Mouse (Mus musculus): ENCODE results near the gene Mau2. TPM values are rescaled to one million over a fixed set of nuclear protein-coding genes. Genes with fewer than 3 reads are reported as not detected.
A peak's percentile ranks its signal among the peaks of the same experiment; 100 is the strongest.
"Not testable (repeated sequence)": the region's sequence is repeated elsewhere in the genome, so short reads cannot be mapped to it uniquely, and the experiment has no call there.

Mau2 gene
- total and polyA plus RNA-seq, 3 experiments: 30.1 to 33.2 (median 32.6) TPM

- peak within 1 kb of the TSS; percentile 92 for H3K27ac ChIP-seq
- peak within 1 kb of the TSS; percentile 79 for H3K9ac ChIP-seq (ENCODE audit: low read depth, low read length)
- H3K4me3 ChIP-seq: peak within 1 kb of the TSS; percentile 96
- intact Hi-C loops (cut with DNase I): loop anchor here (2.0 to 5.0 kb wide), 3 partner anchors 21 to 136 kb away; partner anchors contain the start of genes Ndufa13, Nr2c2ap, Tssk6 and Yjefn3
- H3K27me3 ChIP-seq (ENCODE audit: control insufficient read depth, insufficient read depth, low read length): no peaks in the 10 kb centered on the region
- peak; percentile 100 for DNase-seq
- H3K36me3 ChIP-seq (ENCODE audit: control insufficient read depth, insufficient read depth, low read length): no peaks in the 10 kb centered on the region; the same call in 1 of the 2 replicates
- under 1% methylated on average over 85 of the region's 87 CpGs for WGBS
- TF ChIP-seq CTCF (IDR thresholded peaks at IDR 0.05): peak; percentile 34
- TF ChIP-seq EP300 (IDR thresholded peaks at IDR 0.05; ENCODE audit: insufficient read depth, low read depth, low read length): no peak
- TF ChIP-seq POLR2A (IDR thresholded peaks at IDR 0.05; ENCODE audit: insufficient read depth, low read depth, low read length): peak; percentile 26
- H3K4me1 ChIP-seq (ENCODE audit: control insufficient read depth, insufficient read depth, low read length): no peaks in the 10 kb centered on the region; the same call in 1 of the 2 replicates
- H3K79me2 ChIP-seq (replicated peaks; ENCODE audit: control insufficient read depth, insufficient read depth, low read length): 0 out of 2 replicates have a peak, but pooled peaks cover 1% of the 10 kb centered on the region
These were observed 46.6 kb downstream of the Mau2 start, which contains the start of gene Gatad2a for GRCm38 (mm10) chr8:69995776-69996588. Gatad2a (minus strand) TSS chr8:69996384.

DNA sequence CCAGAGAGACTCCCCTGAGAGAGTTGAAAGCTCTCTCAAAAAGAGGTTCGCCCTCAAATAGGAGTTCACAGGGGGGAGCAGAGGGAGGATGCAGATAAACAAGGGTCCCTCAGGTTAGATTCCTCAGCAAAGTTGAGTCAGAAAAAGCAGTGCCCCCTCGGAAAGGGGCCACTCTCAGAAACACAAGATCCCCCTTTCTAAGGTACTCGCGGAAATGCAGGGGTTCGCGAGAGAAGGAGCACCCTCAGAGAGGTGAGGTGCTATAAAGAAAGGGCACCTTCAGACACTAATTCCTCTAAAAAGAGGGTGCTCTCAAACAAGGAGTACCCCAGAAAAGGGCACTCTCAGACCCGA, 47.1 kb downstream of the Mau2 start:
- Histone ChIP-seq H3K4me1 (ENCODE audit: control insufficient read depth, insufficient read depth, low read length) (no peaks in the 10 kb centered on the region; the same call in 1 of the 2 replicates), H3K9ac (ENCODE audit: low read depth, low read length) (peak overlapping the region; percentile 79), H3K27me3 (ENCODE audit: control insufficient read depth, insufficient read depth, low read length) (no peaks in the 10 kb centered on the region), H3K79me2 (replicated peaks; ENCODE audit: control insufficient read depth, insufficient read depth, low read length) (0 out of 2 replicates have a peak, but pooled peaks cover 1% of the 10 kb centered on the region), H3K27ac (peak overlapping the region; percentile 81), H3K36me3 (ENCODE audit: control insufficient read depth, insufficient read depth, low read length) (no peaks in the 10 kb centered on the region; the same call in 1 of the 2 replicates), H3K4me3 (peak overlapping the region; percentile 96)
- intact Hi-C loops (cut with DNase I): loop anchor here (2.0 to 5.0 kb wide), 3 partner anchors 21 to 137 kb away; partner anchors contain the start of genes Ndufa13, Nr2c2ap, Tssk6 and Yjefn3
- TF ChIP-seq CTCF (IDR thresholded peaks at IDR 0.05): no peak
- no peak for TF ChIP-seq EP300 (IDR thresholded peaks at IDR 0.05; ENCODE audit: insufficient read depth, low read depth, low read length)
- no peak for TF ChIP-seq POLR2A (IDR thresholded peaks at IDR 0.05; ENCODE audit: insufficient read depth, low read depth, low read length)
- WGBS: 2% methylated on average over 7 of the region's 7 CpGs
- DNase-seq: no peak

GRCm38 (mm10) chr8:69988936-69989335, 53.6 kb downstream of the Mau2 start:
- 94% methylated on average over 7 of the region's 7 CpGs for WGBS
- H3K27me3 ChIP-seq (ENCODE audit: control insufficient read depth, insufficient read depth, low read length); H3K79me2 ChIP-seq (replicated peaks; ENCODE audit: control insufficient read depth, insufficient read depth, low read length); H3K9ac ChIP-seq (ENCODE audit: low read depth, low read length); intact Hi-C loops (cut with DNase I); H3K4me1 ChIP-seq (ENCODE audit: control insufficient read depth, insufficient read depth, low read length); H3K36me3 ChIP-seq (ENCODE audit: control insufficient read depth, insufficient read depth, low read length); H3K27ac ChIP-seq; DNase-seq; H3K4me3 ChIP-seq: not testable (repeated sequence)

GRCm38 (mm10) chr8:69987744-69988143, 54.8 kb downstream of the Mau2 start:
- Histone ChIP-seq H3K27ac (no peak overlapping the region), H3K4me1 (ENCODE audit: control insufficient read depth, insufficient read depth, low read length) (peaks cover 2% of the 10 kb centered on the region), H3K4me3 (no peak overlapping the region), H3K9ac (ENCODE audit: low read depth, low read length) (no peak overlapping the region), H3K36me3 (ENCODE audit: control insufficient read depth, insufficient read depth, low read length) (no peaks in the 10 kb centered on the region), H3K27me3 (ENCODE audit: control insufficient read depth, insufficient read depth, low read length) (no peaks in the 10 kb centered on the region), H3K79me2 (replicated peaks; ENCODE audit: control insufficient read depth, insufficient read depth, low read length) (no peaks in the 10 kb centered on the region)
- TF ChIP-seq POLR2A (IDR thresholded peaks at IDR 0.05; ENCODE audit: insufficient read depth, low read depth, low read length) (no peak), CTCF (IDR thresholded peaks at IDR 0.05) (no peak), EP300 (IDR thresholded peaks at IDR 0.05; ENCODE audit: insufficient read depth, low read depth, low read length) (no peak)
- intact Hi-C loops (cut with DNase I): no loop called here
- DNase-seq: no peak

- Histone ChIP-seq H3K27me3 (ENCODE audit: control insufficient read depth, insufficient read depth, low read length) (no peaks in the 10 kb centered on the region), H3K4me3 (no peak overlapping the region), H3K4me1 (ENCODE audit: control insufficient read depth, insufficient read depth, low read length) (peaks cover 2% of the 10 kb centered on the region), H3K9ac (ENCODE audit: low read depth, low read length) (no peak overlapping the region), H3K36me3 (ENCODE audit: control insufficient read depth, insufficient read depth, low read length) (no peaks in the 10 kb centered on the region), H3K79me2 (replicated peaks; ENCODE audit: control insufficient read depth, insufficient read depth, low read length) (no peaks in the 10 kb centered on the region), H3K27ac (no peak overlapping the region)
- WGBS: 73% methylated on average over 2 of the region's 2 CpGs
- no peak for DNase-seq
- intact Hi-C loops (cut with DNase I): no loop called here
- TF ChIP-seq POLR2A (IDR thresholded peaks at IDR 0.05; ENCODE audit: insufficient read depth, low read depth, low read length): no peak
- TF ChIP-seq EP300 (IDR thresholded peaks at IDR 0.05; ENCODE audit: insufficient read depth, low read depth, low read length): no peak
These were observed 57.5 kb downstream of the Mau2 start for GRCm38 (mm10) chr8:69984876-69985553.

DNA sequence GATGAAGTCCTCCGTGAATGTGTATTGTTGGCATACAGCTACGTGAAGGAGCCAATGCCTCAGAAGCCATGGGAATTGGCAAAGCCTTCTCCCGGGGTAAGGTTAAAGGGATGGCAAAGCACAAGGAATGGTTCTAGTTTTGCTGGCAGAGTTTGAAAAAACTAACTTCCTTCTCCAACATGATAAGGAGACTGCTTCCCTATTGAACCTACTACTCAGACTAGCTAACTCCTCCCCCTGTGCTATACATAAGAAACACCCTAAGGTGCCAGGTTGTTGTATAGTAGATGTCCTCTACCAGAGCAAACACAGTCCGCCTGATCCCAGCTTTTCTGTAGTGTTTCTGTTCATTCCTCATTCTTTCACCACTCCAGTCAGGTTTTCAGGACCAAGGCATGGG, 64.1 kb downstream of the Mau2 start:
- no peaks in the 10 kb centered on the region for H3K36me3 ChIP-seq (ENCODE audit: control insufficient read depth, insufficient read depth, low read length)
- intact Hi-C loops (cut with DNase I): no loop called here
- no peak for TF ChIP-seq EP300 (IDR thresholded peaks at IDR 0.05; ENCODE audit: insufficient read depth, low read depth, low read length)
- WGBS: 88% methylated on average over 4 of the region's 4 CpGs
- DNase-seq: no peak
- no peak overlapping the region for H3K9ac ChIP-seq (ENCODE audit: low read depth, low read length)
- H3K27me3 ChIP-seq (ENCODE audit: control insufficient read depth, insufficient read depth, low read length): no peaks in the 10 kb centered on the region
- peaks cover 1% of the 10 kb centered on the region; the same call in 1 of the 2 replicates for H3K4me1 ChIP-seq (ENCODE audit: control insufficient read depth, insufficient read depth, low read length)
- H3K27ac ChIP-seq: no peak overlapping the region
- H3K4me3 ChIP-seq: no peak overlapping the region
- peaks cover 4% of the 10 kb centered on the region; the same call in 1 of the 2 replicates for H3K79me2 ChIP-seq (replicated peaks; ENCODE audit: control insufficient read depth, insufficient read depth, low read length)

All from heart, adult 2 months (tissue).